Mouse (Mus musculus): ENCODE results near the gene Gm20696.
A peak's percentile ranks its signal among the peaks of the same experiment; 100 is the strongest.

Gm20696 gene

DNA sequence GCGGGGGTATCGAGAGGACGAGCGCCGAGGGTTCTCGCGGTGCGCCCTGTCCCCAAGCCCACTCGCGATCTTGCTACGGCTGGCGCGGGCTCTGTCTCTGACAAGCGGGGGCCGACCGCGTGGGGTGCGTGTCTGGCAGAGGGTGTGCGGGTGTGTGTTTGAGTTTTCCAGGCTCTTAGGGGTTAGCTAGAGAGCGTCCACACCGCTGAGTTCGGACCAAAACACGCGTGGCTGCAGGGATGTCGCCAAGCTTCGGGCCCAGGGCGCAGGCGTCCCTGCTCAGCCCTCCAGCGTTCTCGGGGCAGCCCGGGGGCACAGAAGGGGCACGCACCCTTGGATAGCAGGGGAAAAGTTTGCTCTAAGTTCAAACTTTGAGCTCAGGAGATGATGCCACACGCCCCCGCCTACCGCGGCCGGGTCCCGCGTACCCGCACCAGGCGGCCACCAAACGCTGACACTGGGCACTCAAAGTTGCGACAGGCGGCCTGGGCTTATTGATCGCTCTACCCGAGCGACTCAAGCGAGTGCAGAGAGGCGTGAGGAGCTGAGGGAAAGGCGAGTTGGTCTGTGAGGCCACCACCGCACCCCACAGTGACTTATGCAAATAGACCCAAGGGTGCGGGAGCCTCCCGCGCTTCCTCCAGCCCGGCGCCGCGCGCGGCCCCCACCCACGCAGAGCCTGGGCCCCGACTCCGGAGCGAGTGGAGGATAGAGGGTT lies 144.8 kb downstream of the Gm20696 start:
- DNase-seq (ENCODE audit: low read depth, low spot score): peak; percentile 20

GRCm38 (mm10) chr6:99521038-99521640 lies 145.5 kb downstream of the Gm20696 start:
- peak; percentile 45 for DNase-seq (ENCODE audit: low read depth, low spot score)

DNA sequence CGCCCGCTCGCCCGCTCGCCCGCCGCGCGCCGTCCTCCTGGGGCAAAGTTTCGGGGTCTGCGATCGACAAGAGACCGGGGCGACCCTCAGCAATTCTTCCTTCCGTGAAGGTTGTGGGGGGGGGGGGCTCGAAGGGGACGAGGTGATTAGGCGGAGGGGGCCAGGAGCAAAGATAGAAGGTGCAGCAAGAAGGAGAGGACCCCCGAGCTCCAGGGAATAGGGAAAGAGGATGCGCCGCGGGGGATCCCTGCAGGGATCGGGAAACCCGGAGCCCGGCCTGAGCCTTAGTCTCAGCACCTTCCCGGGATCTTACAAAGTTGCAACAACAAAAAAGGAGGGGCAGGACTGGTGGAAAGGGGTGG lies 145.9 kb downstream of the Gm20696 start:
- no peak for DNase-seq (ENCODE audit: low read depth, low spot score)

- DNase-seq (ENCODE audit: low read depth, low spot score): no peak
Observed at GRCm38 (mm10) chr6:99519806-99520675, 146.6 kb downstream of the Gm20696 start.

- DNase-seq (ENCODE audit: low read depth, low spot score): no peak
Observed at GRCm38 (mm10) chr6:99519052-99519451, 147.5 kb downstream of the Gm20696 start.

DNA sequence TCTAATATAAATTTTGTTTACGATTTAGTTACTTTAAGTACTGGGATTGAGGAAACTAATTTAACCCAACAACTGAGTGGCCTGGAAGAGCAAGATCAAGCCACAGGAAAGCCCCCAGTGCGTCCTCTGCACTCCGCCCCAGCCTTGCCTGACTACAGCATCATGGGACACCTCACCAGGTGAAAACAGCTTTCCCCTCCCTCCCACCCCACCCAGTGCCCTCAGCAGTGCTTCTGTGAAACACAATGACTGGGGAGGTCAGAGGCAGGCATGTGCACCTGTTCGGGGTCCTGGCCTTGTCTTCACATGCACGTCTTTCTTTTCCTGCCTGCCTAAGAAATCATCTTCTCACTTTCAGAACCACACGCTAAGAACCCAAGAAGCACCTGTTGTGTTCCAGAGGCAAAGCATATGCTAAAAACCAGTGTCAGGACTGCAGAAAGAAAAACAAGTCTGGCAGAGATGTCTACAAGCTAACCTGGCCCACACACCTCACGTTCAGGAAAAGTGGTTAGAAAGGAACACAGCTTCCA lies 150.9 kb downstream of the Gm20696 start:
- DNase-seq (ENCODE audit: low read depth, low spot score): no peak

- no peak for DNase-seq (ENCODE audit: low read depth, low spot score)
Observed at GRCm38 (mm10) chr6:99511862-99512261, 154.7 kb downstream of the Gm20696 start.

DNA sequence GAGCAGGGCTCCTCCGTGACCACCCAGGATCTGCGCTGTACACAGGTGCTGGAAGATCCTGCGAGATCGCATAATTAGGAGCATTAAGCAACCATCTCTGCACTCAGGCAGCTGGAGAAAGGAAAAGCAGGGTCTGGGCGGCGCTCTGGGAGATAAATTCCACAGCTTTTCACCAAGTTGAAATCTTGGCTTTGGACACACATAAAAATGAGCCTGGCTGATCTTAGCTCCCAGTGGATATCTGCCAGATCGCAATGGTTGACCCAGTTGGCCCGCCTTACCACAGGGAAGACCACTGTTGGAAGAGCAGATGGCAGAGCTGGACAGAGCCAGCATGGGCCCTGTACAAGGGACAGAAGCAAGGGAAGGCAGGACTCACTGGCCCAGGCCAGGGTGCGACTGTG lies 157.4 kb downstream of the Gm20696 start:
- no peak for DNase-seq (ENCODE audit: low read depth, low spot score)

GRCm38 (mm10) chr6:99506816-99507215 lies 159.8 kb downstream of the Gm20696 start:
- no peak for DNase-seq (ENCODE audit: low read depth, low spot score)

- no peak for DNase-seq (ENCODE audit: low read depth, low spot score)
Observed at GRCm38 (mm10) chr6:99503741-99504140, 162.9 kb downstream of the Gm20696 start.

DNA sequence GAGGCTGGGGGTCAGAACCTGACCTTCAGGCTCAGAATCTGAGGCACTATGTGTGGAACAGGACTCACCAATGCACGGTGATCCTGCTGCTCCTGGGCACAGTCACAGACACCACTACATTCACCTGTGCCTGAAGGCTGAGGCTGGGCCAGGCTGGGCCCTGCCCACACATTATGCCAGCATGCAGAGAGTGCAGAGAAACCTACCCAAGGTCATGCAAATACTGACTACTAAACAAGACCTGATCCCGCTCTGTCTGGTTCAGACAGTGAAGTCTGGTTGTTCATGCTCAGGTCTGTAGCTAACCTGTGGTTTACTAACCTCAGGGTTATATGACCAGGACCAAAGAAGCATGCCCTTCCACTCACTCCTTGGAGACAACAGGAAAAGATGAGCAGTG lies 163.9 kb downstream of the Gm20696 start:
- no peak for DNase-seq (ENCODE audit: low read depth, low spot score)

DNA sequence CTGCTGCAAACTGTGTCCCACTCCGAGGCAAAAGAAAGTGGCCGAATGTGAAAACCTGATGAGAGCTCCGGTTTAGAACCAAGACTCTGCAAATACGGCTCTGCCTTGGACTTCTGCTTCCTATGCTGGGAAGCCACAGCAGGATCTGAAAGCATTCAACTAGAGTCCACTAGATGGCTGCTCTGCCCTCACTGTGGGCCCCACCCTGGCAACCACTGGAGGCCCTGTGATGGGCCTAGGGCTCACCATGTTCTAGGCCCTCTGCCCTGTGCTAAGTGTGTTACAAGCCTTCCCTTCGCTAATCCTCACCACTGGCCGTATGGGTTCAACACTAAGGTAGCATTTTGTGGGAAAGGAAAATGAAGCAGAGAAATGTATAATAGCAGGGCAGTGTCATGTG lies 164.3 kb downstream of the Gm20696 start:
- DNase-seq (ENCODE audit: low read depth, low spot score): no peak

DNA sequence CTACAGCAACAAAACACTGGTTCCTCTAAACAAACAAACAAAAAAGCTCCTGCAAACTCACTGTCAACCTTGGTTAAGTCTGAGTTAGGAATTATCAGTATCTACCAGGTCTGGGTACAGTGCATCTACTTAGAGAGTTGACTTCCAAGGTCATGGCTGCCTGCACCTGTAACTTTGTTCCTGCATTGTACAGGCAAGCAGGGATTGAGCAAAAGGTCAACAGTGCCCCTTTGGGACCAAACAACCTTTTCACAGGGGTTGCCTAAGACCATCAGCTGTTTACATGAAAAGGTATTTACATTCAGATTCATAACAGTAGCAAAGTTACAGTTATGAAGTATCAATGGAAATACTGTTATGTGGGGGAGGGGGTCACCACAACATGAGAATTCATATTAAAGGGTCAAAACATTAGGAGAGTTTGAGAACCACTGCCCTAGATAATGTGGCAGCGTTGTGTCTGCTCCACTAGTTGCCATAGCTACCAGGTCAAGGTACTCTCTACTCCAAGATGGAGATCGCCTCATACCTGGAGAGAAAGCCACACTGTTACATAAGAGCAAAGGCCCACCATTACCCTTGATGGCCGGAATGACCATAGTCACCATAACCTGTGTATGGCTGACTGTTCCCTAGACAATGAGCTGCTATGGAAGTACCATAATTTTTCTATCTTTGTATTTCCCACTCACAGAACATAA lies 165.9 kb downstream of the Gm20696 start:
- no peak for DNase-seq (ENCODE audit: low read depth, low spot score)

- no peak for DNase-seq (ENCODE audit: low read depth, low spot score)
Observed at GRCm38 (mm10) chr6:99498082-99498481, 168.5 kb downstream of the Gm20696 start.

DNA sequence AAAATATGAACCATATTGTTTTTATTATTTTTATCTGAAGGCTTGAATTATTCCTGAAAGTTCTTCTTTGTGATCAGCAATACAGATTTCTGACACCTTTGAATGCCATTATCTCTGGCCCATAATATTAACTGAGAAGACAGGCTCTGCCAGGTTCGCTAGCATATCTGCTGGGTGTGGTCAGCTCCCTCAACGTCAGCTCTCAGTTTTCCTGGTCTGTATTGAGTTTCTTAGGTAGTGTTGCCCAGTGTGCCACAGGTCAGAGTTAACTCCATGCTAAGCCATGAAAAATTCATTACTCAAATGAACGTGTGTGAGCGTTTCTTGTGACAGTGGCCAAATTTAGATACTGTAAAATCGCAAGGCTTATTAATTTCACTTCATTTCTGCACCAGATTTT lies 170.5 kb downstream of the Gm20696 start:
- peak; percentile 45 for DNase-seq (ENCODE audit: low read depth, low spot score)

DNA sequence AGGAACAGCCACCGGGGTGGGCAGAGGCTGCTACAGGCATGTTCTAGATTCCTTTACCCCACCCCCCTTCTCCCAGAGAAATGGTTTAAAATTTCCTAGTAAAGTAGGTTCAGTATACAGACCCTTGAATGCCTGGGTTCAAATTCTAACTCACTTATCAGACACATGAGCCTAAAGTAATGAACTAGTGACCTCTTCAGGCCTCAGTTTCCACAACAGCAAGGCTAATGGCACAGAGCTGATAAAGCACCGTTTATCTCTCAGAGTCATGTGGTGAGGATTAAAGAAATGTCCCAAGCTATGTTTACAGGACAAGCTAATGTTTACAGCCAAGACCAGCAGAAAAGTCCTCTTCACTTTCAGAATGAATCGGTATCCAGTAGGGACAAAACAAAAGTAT lies 173.7 kb downstream of the Gm20696 start:
- no peak for DNase-seq (ENCODE audit: low read depth, low spot score)

- no peak for DNase-seq (ENCODE audit: low read depth, low spot score)
Observed at GRCm38 (mm10) chr6:99491979-99492544, 174.5 kb downstream of the Gm20696 start.

DNA sequence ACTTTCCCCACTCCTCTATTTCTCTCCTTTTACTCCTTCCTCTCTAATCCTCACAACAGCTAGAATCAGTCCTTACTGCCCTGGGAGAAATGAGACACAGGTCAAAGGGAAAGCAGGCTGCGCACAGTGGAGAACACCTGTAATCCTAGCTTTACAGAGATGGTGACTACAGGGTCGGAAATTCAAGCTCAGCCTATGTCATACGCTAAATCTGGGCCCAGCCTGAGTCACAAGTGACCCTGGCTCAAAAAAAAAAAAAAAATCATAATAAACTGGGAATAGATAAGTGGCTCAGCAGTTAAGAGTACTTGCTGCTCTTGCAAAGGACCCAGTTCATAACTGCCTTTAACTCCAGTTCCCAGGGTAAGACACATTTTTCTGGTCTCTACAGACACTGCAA lies 175.5 kb downstream of the Gm20696 start:
- peak; percentile 75 for DNase-seq (ENCODE audit: low read depth, low spot score)

- no peak for DNase-seq (ENCODE audit: low read depth, low spot score)
Observed at GRCm38 (mm10) chr6:99489900-99490648, 176.5 kb downstream of the Gm20696 start.

DNA sequence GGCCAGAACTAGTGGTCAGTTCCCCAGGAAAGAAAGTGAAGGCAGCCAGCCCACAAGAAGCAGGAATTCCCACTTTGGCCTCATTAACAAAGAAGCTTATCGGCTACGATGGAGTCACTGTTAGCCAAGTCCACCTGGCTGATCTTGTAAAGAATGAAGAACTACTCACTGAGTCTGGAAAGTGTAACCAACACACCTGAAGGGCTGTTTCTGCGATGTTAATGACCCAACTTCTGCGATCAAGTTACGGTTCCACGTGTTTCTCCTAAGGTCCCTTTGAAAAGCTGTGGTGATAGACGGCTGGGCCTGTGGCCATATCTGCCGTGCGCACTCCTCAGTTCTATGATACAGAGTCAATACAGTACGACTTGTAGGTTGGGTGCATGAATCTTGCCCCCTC lies 177.2 kb downstream of the Gm20696 start:
- DNase-seq (ENCODE audit: low read depth, low spot score): no peak
